Mouse (Mus musculus) T-cell, adult 66 days (primary cell): ENCODE data around the gene Taco1. TPM values are rescaled to one million over a fixed set of nuclear protein-coding genes. Genes with fewer than 3 reads are reported as not detected.

ENCODE experiments used
- total RNA-seq, 2 experiments: library from RNA; stranded (reverse); gene quantifications; 3 replicates in 1 of 2; 4 replicates in 1 of 2; pipeline ENCODE4 v1.2.4; 2023

Gene Taco1
- total RNA-seq: 1 to 10 TPM; 7.5 to 8.9 TPM

DNA sequence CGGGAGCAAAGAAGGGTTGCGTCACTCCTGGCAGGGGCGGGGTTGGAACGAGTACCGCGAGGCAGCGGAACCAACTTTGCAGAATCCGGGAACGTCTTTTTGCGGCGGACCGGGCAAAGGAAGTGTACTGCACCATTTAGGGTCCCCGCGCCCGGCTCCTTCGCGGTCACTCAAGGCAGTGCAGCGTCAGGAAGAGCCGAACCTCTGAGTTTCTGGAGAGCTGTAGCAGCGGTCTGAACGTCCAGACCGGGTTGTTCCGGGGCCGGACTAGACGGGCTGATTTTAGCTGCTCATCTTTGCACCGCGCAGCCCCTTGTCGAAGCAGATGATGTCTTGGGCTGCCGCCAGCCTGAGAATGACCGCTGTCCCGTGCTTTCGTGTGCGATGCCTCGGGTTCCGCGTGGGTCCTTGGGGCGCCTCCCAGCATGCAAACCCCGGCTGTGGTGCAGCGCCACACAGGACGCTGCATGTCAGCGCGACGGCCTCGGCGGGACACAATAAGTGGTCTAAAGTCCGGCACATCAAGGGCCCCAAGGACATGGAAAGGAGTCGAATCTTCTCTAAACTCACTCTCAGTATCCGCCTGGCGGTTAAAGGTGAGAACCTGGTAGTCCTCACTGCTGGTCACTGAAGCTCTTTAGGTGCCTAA is at the start of gene Taco1:
Gene Taco1 (plus strand): TSS at position 139 of the 649 bp plus-strand sequence.

DNA sequence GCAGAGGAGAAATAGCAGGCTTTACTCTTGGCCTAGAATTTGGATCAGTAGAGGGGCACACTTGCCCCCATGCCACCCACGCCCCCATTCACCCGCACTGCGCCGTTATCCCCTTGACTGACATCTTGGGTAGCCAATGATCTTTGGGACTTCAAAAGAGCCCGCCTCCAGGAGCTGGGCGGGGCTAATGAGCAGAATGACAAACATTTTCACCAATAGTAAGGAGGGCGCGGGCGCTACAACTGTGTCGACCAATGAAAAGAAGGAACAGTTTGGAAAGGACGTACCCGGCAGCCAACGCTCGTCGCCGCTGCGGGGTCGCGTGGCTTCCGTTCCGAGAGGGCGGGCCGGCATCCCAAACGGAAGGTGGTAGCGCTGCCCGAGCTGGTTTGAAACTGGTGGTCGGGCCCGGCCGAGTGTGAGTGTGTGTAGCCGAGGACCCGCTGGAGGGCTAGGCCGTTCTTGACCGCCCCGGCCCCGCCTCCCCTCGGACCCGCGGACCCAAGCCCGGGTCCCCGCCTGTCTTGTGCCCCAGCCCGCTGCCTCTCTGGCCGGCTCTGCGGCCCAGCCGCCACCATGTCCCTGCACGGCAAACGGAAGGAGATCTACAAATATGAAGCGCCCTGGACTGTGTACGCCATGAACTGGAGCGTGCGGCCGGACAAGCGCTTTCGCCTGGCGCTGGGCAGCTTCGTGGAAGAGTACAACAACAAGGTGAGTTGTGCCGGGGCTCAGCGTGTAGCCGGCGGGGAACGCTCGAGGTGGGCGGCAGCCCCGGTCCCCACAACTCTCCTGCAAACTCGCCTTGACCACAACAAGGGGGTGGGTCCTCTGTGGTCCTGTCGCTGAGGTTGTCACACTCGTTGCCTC is 29.1 kb upstream of the Taco1 start, which contains the start of gene Dcaf7:
Gene Dcaf7 (plus strand): TSS at position 325 of the 870 bp plus-strand sequence.

DNA sequence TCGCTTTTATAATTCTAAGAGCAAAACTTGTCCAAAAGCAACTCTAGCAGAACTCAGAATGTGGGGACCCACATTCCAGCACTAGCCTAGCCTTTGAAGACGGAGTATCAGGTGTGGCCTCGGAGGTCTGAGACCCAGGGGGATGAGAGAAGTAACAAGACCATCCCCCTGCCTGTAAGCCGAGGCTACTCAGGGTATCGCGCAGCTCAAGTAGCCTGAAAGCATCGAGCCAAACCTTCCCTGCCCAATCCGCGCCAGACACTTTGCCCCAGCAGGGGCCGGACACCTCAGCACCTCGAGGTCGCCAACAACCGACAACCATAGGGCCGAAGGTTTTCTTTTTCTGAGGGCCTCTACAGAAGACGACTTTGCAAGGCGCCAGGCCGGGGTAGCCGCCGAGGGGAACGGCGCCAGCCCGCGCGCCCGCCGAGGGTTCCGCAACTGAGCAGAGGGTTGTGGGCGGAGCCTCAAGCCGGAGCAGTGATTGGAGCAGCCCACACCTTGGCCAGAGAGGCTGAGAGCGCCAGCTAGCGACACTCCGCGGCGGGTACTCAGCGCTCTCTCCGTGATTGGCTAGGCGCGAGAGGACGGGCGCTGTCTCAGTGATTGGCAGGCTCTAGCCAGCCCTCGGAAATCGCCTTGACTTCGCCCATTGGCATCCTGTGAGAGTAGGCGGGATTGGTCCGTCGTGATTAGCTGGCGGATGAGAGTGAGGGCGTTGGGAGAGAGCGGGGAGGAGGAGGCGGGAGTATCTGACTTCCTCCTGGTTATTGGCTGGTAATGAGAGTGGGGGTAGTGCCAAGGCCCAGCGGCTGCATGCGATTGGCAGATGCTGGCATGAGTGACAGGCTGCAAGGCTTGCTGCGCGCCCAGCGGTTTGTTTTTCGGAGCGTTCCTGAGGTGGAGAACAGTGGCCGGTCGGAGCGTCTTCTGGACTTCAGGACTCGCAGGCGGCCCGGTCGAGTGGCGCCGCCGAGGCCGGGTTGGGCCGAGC is 18.1 kb downstream of the Taco1 start, which contains the start of gene Map3k3:
Gene Map3k3 (plus strand): TSS at position 906 of the 994 bp plus-strand sequence.

Other genes starting within 250 kb of the Taco1 start
- gene Cyb561, start 112.7 kb upstream of the Taco1 start, total RNA-seq: under 1 TPM in 1 of 2 experiments, not detected in 1; 0.26 TPM
- gene Ace, start 98.1 kb upstream of the Taco1 start, total RNA-seq: not detected
- gene Ace3, start 71.4 kb upstream of the Taco1 start, total RNA-seq: not detected
- gene Kcnh6, start 57.9 kb upstream of the Taco1 start, total RNA-seq: under 1 TPM; 0.38 to 0.86 TPM
- gene Dcaf7, start 29.2 kb upstream of the Taco1 start, total RNA-seq: 10 to 100 TPM; 68.4 to 77.4 TPM
- 100 to 1,000 TPM; 162 to 175 TPM for gene Map3k3, start 18.6 kb downstream of the Taco1 start, total RNA-seq
- gene Gm10840, start 94.8 kb downstream of the Taco1 start, total RNA-seq: 10 to 100 TPM; 18.0 to 22.1 TPM
- 100 to 1,000 TPM; 806 to 815 TPM for gene Limd2, start 94.8 kb downstream of the Taco1 start, total RNA-seq
- 10 to 100 TPM; 26.8 to 30.0 TPM for gene Strada, start 136.1 kb downstream of the Taco1 start, total RNA-seq
- 10 to 100 TPM; 45.3 to 52.9 TPM for gene Ccdc47, start 150.3 kb downstream of the Taco1 start, total RNA-seq
- 10 to 100 TPM; 66.9 to 80.2 TPM for gene Ddx42, start 150.9 kb downstream of the Taco1 start, total RNA-seq
- gene Ftsj3, start 190.0 kb downstream of the Taco1 start, total RNA-seq: 100 to 1,000 TPM; 103 TPM
- gene Psmc5, start 190.1 kb downstream of the Taco1 start, total RNA-seq: 10 to 100 TPM; 52.2 to 59.5 TPM
- 100 to 1,000 TPM; 110 to 113 TPM for gene Smarcd2, start 206.9 kb downstream of the Taco1 start, total RNA-seq
- under 1 TPM; 0.26 to 0.36 TPM for gene Tcam1, start 210.6 kb downstream of the Taco1 start, total RNA-seq
- gene Gh, start 235.8 kb downstream of the Taco1 start, total RNA-seq: not detected
- gene Cd79b, start 248.7 kb downstream of the Taco1 start, total RNA-seq: 10 to 100 TPM in 1 of 2 experiments, 1 to 10 TPM in 1; 4.0 to 11.3 TPM